Mouse (Mus musculus): ENCODE measurements at regions not wholly inside any gene's neighbourhood (a gene's known extent, or its start where the extent isn't known, plus 50 kb on each side); places are given as distances from the start of the nearest gene placed in this dataset.

DNA sequence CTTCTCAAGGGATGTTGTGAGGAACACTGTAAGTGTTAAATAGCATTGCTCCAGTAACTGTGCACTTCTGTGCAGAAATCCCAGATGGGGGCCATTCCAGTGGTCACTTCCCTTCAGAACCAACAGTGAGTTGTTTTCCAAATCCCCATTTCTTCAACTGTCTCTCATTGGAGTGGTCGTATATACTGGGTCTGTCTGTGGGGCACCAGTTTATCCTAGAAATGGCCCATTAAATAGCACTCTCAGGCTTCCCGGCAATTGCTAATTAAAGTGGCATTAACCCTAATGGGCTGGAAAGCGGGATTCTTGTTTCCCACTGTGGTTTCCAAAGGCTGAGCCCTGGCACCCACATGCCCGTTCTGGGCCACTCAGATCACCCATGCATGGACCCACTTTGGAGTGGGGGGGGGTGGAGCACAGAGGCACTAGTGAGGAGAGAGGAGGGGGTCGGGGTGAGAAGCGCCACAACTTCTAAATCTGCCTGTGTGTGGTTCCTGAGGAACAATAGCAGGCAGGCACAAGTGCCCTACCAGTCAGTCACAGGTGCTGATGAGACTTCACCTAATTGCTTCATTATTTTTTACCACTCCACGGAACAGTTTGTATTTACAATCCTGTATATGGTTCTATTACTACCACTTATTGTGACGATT, 78.1 kb downstream of the Fam204a start:
- DNase-seq = no peak

DNA sequence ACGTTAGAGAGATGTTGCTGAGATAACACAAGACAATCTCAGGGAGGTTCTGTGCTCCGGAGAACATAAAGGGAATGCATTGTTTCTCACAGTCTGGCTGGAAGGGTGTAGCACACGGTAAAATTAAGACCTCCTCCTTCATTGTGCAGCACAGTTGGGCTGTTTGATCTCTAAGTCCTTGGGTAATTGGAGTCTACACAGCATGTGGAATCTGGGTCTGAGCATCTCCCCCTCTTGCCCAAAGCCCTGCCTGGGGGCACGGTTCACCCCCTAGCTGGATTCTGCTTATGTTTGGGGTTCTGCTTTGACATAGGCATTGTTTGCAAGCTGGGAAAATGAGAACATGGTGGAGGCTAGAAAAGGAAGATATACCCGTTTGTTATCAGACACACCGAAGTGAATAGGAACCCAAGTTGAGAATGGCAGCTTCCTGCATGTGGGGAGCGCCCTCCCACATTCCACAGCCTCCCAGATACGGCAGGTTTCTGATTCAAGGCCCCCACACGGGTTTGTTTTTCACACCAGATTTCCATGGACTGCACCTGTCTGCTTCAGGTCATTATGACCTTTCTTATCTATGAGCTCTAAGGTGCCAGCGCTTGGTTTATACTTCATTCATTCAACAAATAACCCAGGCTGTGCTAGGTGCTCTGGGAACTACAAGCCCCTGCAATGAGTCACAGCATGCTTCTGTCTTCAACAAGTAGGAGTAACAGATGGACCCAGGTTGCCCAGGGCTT, 79.9 kb downstream of the Fam204a start:
- no peak for DNase-seq

DNA sequence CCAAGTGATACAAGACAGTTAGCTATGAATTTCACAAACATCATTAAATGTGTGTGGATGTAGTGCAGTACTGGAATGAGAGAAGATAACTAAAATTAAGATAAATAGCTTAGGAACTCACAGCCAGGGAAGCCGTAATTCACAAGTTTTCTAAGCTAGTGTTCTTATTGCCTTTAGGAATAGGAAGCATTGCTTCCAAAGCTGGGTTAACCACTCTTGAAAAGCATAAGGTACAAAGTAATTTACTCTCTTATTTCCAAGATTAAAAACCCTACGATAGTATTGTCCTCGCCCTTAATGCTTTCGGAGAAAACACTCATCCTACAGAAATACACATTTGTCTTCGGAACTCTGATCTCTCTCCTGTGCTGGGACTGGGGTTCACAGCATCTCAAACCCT, 81.3 kb downstream of the Fam204a start:
- DNase-seq = no peak

DNA sequence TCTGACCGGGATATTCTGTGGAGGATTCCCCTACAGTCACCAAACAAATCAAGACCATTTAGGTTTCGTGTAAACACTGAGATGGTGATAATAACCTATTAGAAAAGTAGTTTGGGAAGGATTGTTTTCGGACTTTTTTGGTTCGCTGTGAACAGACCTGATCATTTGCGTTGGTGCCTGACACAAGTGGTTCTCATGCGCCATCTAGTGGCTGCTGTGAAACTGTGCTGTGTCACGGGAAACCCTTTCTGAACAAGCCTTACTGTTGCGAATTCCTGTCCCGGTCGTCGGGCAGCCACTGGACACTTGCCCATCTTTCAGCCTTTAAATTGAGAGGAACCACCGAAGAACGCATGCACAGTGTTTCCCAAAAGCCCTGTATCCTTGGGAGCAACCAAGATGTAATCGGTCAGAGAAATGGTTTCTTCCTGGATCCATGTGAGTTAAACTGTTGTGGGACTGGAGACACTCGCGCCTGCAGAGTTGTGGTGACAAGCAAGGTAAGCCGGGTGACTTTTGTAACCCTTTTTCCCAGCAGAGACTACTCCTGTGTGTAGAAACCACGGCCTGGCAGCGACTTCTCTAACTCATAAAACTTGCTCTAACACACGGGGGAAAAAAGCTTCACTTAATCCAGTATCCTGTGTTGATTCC, 82.0 kb downstream of the Fam204a start:
- DNase-seq = peak; percentile 61

DNA sequence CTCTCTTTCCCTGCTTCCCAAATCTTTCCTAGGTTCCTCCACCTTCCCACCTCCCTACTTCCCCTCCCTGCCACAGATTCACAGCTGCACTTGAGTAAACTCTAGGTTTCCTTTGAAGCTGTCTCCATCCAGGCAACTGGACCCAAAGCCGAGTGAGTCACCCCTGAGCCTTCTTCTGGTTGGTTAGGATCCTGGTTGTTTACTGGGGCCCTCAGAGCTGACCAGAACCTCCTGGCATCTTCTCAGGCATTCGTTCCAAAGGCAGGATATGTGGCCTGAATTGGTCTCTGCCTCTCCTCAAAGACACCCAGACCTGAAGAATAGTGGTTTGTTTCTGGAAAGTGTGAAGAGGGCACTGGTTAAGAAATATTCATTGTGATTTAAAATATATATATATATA, 87.6 kb downstream of the Fam204a start:
- no peak for DNase-seq

DNA sequence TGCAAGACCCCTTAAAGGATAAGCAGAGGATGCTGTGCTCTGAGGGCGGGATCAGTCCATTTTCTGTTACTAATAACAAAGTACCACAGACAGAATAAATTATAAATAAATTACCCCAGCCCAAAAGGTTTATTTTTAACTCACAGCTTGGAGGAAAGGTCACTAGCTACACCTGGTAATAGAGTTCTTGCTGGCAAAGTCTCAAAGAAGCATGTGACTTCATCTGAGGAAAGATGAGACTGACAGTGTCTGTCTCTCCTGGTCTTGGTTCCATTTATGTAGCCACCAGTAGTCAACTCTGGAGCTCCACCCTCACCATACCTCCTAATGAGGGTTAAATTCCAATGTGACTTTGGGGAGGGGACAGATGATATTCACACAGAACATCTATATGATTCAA, 90.0 kb downstream of the Fam204a start:
- peak; percentile 24 for DNase-seq

DNA sequence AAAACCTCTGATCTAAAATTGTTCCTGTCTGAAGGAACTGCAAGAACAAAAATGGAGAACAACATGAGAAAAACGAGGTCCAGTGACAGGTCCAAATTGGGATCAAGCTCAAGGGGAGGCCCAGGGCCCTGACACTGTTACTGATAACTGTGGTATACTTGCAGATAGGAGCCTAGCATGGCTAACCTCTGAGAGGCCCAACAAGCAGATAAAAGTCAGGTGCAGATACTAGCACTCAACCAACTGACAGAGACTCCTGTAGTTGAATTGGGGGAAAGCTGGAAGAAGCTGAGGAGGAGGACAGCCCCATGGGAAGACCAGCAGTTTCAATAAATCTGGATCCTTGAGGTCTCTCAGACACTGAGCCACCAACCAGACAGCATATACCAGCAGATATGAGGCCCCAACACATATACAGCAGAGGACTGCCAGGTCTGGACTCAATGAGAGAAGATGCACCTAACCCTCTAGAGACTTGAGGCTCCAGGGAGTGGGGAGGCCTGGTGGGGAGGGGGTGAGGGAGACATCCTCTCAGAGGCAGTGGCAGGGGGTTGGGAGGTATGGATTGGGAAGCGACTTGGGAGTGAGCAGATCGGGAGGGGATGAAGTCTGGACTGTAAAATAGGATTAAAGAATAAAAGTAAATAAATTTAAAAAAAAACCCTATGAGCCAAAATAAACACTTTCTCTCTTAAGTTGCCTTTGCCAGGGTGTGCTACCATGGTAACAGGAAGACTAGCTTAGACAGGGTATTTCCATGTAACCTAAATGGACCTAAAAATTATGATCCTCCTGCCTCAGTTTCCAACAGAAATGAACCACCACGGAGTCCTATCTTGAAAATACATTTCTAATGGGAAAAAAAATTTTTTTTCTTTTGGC, 91.8 kb downstream of the Fam204a start:
- DNase-seq = no peak

DNA sequence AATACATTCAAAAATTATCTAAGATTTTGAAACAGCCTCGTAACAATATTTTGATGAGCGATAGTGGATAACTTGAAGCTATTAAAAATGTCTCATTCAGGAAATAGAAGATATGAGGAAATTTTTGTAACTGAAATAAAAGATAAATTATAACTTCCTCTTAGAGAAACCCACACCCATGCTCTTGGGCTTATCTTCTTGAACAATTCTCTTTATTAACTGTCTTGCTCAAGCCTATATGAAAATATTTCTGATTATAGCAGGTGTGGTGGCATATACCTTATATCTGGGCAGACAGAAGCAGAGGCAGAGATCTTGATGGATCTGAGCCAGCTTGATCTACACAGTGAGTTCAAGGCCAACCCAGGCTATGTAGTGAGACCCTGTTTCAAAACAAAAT, 96.9 kb downstream of the Fam204a start:
- no peak for DNase-seq

DNA sequence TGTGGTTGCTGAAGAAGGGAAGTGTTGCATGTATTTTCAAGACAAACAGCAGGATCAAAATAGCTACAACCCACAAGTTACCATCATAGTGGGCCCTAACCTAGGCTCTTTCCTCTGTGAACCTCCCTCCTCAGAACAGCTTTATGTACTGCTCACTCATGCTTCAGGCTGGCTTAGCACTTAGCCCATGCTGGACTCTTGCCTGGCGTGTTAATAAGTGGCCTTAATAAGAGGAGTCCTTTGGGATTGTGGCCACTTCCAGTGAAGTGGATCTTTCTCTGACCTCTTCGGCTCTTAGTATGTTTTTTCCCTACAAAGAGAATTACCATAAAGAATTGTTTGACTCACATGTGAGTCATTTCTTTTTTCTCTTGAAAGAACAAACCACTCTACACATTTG, 101.9 kb downstream of the Fam204a start:
- peak; percentile 45 for DNase-seq

DNA sequence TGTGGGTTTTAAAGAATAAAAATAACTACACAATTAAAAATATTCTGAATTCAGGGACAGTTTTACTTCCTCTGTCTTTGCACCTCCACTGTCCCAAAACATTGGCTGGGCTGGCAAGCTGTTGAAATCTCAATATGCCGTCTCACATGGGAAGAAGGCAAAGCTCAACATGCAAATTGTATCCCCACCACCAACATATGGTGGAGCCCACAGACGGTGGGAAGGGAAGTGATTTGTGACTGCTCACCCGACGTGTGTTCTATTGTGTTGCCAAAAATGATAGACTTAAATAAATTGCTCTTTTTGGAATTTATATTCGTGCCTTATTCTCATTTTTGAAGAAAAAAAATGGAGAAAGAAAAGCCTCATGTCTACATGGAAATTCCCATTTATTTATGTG, 105.6 kb downstream of the Fam204a start:
- no peak for DNase-seq

DNA sequence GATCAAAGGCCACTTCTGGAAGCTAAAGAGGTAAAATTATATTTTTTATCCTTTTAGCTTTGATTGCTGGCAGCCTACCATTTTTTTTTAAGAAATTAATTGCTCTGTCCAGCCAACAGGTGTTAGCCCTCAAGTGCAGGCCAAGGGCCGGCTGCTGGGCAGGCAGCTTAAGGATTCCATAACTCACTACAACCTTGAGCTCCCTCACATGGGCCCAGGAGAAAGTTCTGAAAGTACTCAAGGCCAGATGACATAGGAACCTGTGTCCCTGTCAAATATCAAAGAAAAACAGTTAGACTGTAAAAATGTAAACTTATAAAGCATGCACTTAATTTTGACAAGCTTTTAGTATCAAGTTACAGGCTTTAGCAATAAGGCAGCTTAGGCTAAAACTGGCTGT, 107.5 kb downstream of the Fam204a start:
- no peak for DNase-seq

DNA sequence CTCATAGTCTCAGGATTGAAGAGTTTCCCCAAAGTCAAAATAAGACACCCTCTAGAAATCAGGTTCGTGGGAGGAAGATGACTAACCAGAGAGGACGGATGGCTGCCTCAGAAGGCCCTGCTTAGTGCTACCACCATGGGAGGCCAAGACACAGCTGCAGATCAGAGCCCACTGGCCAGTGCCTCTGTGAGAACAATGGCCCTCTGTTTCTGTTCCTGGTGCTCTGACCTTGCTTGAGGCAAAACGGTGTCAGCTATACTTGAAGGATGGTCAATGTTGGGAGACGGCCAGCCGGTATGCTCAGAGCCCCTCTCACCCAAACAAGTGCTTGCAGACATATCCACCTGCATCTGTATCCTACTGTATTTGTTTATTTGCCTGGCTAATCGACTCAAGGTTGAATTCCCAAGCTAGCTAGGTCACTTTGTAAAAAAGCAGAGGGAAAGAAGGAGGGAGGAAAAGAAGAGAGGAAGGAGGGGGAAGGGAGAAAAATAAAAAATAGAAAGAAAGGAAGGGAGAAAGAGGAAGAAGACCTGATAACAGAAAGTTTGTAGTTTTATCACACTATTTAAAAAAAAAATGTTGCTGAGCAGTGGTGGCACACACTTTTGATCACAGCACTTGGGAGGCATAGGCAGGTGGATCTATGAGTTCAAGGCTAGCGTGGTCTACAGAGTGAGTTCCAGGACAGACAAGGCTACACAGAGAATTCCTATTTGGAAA, 112.7 kb downstream of the Fam204a start:
- DNase-seq = no peak

DNA sequence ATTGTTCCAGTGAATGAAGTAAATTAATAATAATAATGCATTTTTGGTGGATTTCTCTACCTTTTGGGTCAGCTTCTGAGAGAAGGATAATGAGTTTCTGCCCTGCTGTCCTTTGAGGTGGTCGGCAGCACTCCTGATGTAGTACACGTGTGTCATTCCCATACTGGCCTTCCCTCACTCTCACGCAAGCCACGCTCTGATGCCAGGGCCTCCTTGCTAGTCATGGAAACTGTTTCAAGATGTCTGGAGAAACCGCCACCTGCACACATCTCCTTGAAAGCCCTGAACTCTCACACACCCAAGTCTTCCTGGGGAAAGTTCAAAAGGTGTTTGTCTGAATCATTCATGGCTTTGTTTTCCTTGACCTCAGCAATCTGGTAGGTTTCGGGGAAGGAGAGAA, 116.2 kb downstream of the Fam204a start:
- DNase-seq = no peak

DNA sequence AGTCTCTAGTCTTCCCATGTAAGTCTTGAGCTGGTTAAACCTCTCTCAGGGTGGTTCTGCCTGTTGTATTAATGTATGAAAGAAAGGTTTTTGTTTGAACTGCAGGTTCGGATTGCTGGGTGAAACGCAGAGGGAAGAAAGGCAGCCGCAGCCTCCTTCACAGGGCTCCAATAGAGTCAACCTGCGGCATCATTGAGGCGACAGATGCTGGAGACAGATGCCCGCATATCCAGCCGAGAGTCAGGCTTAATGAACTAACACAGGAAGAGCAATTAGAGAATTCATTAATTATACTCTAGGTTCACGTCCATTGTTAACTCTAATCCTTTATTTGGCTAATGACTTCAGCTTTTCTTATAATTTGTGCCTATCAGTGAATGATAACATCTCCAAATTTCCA, 117.0 kb downstream of the Fam204a start:
- no peak for DNase-seq

DNA sequence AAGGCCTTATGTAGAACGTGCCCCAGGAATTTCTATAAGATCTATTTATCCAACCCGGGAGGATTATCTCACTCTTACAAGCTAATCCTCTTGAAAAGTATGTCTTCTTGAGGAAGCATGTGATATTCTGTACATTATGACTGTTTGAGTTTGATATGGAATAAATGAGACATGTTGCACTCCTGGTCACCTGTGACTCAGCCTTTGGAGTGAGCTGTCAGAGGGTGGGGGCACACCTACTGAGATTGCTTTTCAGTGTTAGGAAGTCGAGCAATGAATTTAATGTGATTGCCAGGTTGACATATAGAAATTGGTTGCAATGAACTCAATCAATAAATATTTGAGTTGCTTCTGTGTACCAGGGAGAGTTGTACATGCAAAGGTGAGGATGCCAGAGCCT, 128.6 kb downstream of the Fam204a start:
- no peak for DNase-seq

DNA sequence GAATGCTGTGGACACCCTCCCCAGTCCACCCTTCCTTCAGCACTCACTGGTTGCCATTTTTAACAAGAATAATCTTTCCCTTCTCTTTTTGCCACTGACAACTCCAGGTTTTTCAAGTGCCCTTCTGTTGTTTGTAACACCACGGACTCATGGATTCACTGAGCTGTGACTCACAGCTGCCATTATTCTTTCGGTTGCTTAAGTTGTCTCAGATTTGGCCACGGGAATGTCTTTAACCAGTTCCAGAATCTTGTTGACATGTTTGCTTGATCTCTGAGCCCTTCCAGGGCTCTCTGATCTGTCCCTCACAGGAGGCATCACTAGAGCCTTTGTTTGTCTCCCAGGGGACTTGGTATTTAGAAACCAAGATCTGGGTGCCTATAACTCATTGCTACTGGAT, 131.5 kb upstream of the Rab11fip2 start:
- no peak for DNase-seq

DNA sequence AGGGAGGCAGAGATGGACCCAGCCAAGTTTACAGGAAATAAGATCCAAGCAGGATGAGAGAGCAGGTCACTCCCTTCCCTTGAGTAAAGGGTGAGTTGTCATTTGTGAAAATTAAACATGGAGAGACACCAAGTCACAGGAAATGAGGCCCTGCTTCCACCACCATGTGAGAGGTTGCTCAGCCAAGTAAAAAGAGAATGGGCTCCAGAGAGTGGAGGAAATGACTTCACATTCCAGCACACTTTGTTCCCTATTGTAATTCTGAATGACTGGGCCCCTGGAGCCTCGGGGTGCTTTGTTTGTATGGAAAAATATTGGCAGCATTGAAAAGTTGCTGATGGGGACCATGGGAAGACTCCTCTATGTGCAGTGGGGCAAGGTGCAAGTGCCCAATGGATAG, 129.9 kb upstream of the Rab11fip2 start:
- no peak for DNase-seq

DNA sequence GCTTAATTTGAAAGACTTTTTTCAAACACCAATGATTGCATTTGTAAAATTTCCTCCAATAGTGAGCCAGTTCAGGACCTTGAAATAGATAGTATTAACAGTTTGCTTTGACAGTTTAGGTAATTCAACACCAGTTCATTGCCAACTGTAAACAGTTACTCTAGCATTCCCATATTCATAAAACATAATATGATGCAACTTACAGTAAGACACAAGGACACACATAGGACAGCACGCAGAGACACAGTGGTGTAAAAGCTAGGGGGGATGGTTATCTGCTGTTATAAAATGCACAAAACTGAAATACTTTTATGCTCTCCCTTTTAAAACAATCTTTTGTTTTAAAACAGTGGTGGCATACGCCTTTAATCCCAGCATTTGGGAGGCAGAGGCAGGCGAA, 122.7 kb upstream of the Rab11fip2 start:
- no peak for DNase-seq

DNA sequence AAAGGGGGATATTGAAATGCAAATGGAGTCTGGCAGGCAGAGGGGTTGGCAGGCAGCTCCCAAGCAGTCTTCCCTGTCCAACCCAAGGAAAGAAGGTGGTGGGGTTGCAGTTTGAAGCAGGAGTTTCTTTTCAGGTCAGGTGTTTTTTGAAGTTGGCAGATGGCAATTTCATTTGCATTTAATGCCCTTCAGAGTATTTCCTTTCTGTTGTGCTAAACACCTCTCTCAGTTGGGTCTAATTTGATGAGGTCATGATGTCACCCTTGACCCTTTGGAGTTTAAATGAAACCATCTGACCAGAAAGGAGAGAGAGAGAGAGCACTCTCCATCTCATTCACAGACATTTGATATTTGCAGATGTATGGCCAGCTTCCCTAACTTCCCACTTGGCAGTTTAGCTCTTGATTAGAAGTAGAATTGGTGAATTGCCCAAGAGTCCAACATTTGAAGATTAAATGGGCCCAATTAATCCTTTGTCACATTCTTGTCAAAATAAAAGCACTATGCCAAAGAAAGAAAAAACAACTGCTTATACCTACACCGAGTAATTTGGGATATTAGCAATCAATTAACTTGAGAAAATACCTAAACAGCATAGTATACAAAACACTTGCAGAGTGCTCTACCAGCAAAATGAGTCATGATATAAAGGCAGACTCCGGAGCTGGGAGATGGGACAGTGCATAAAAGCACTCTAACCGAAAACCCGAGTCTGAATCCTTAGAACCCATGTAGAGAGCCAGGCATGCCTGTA, 111.8 kb upstream of the Rab11fip2 start:
- no peak for DNase-seq

DNA sequence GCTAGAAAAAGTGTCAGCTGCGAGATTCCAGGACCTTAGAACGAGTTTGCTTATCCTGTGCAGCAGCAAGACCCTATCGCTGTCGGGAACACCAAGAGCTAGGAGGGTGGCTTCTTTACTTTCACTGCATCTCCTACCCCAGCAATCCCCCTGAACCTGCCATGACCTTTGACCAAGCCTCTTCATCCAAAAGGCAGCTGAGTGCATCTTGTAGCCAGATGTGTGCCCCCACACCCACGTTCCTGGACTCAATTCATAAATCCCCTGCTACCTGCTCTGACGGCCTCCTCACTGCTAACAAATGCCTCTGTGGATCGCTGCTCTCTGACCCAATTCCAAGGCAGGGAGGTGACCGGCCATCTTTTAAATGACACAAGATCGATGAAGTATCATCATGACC, 107.7 kb upstream of the Rab11fip2 start:
- DNase-seq = no peak

DNA sequence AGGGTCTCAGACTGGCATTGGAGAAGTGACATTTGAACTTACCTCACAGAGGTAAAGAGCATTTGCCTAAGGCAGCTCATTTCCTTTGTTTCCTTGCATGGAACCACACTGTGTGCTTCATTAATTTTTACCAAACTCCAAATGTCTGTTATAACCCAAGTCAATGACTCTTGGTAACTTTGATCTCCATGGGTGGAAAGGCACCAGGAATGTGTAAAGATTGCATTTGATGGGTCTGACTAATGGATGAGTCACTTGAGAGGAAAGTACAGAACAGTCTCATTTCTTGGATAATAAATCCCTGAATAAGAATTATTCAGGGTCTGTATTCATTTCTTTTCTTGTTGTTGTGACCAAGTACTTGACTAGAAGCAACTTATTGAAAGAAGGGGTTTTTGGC, 97.3 kb upstream of the Rab11fip2 start:
- DNase-seq = no peak

DNA sequence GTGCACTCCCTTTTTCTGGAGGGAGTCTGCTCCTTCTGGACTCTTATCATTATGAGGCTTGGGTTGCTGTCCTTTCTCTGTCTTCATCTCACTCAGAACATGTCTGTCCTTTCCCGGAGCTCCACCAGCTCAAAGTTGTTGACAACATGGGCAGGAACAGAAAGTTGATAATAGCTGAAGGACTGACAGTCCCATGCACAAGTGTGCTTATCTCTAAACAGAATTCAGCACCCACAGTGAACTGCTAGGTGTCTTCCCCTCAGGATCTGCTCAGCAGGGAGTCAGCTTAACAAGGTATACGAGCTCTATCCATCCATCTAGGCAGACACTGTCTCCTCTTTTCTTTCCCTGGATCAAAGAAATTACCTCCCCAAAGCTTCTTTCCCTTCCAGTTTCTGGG, 89.2 kb upstream of the Rab11fip2 start:
- no peak for DNase-seq
